ENCODE assay signal across 24 mouse cellular contexts in the genomic region with DNA sequence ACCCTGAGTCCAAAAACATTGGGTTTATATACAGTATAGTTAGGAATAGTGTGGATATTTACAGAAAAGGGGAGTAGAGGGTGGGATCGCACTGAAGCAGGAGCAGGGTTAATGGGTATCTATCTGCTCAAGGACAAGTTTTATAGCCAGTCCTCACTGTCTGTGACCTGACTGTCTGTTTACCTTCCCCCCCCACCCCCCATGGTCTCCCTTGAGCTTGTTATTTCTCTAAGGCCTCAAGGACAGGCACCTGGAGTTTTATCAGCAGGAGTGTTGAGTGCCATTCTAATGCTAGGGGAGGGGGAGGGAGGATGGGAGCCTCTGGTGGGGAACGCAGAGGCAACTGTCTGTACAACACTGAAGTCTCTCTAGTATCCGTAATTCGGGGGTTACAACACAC.
"Had no signal": no experiment of that assay in that cellular context is flagged by ENCODE, and none has a peak within 500 bp of the region (broad histone marks: within the 10 kb centered on the region; RNA-seq: fewer than 3 reads in every experiment).

No protein-coding gene starts in this region.

- H3K9me3 ChIP-seq: heart, embryonic 10.5 days; heart, embryonic 12.5 days; hindbrain, embryonic 10.5 days; hindbrain, embryonic 12.5 days; limb, embryonic 13.5 days; limb, embryonic 15.5 days; liver, embryonic 12.5 days had no signal

- H3K4me1 ChIP-seq: liver, embryonic 12.5 days had no signal

- H3K36me3 ChIP-seq: heart, embryonic 10.5 days; heart, embryonic 12.5 days; hindbrain, embryonic 10.5 days; hindbrain, embryonic 12.5 days; limb, embryonic 13.5 days; limb, embryonic 15.5 days; liver, embryonic 12.5 days had no signal

- H3K4me2 ChIP-seq: heart, embryonic 12.5 days; hindbrain, embryonic 12.5 days; hindbrain, embryonic 14.5 days; limb, embryonic 13.5 days; limb, embryonic 15.5 days; liver, embryonic 12.5 days had no signal

- H3K27ac ChIP-seq: gastrocnemius, adult 2 months; heart, embryonic 10.5 days; hindbrain, embryonic 10.5 days; hindbrain, embryonic 12.5 days; hindbrain, embryonic 14.5 days; kidney, postnatal 0 days; layer of hippocampus, adult 2 months; limb, embryonic 13.5 days; limb, embryonic 15.5 days; liver, embryonic 12.5 days; liver, embryonic 14.5 days had no signal

- H3K27me3 ChIP-seq: heart, embryonic 12.5 days; limb, embryonic 13.5 days; limb, embryonic 15.5 days; liver, embryonic 12.5 days had no signal

- ATAC-seq: hindbrain, embryonic 16.5 days; liver, embryonic 12.5 days had no signal

- H3K9ac ChIP-seq: heart, embryonic 12.5 days; hindbrain, embryonic 12.5 days; hindbrain, embryonic 14.5 days; limb, embryonic 13.5 days; limb, embryonic 15.5 days; liver, embryonic 12.5 days; liver, embryonic 14.5 days had no signal

- DNase-seq: gastrocnemius, adult 2 months; gastrocnemius, postnatal 10 days; gastrocnemius, postnatal 25 days; heart, adult 18-20 months; heart, postnatal 10 days; heart, postnatal 4 days; kidney, adult 18-20 months; kidney, adult 8-10 months; kidney, postnatal 14 days; kidney, postnatal 4 days; left cerebral cortex, postnatal 4 days; lung, adult 18-20 months had no signal

- H3K4me3 ChIP-seq: gastrocnemius, adult 2 months; heart, embryonic 10.5 days; heart, embryonic 12.5 days; hindbrain, embryonic 10.5 days; hindbrain, embryonic 12.5 days; layer of hippocampus, adult 2 months; limb, embryonic 13.5 days; limb, embryonic 15.5 days; liver, embryonic 12.5 days had no signal
